Mouse (Mus musculus) fibroblast of lung, adult 2 months (primary cell): ENCODE measurements around the gene Trpc2.

Experiments used
- DNase-seq: peaks from one replicate; pipeline ENCODE4 v3.0.0-alpha.2; 2011; ENCODE audit warnings: low read depth

Trpc2 gene

DNA sequence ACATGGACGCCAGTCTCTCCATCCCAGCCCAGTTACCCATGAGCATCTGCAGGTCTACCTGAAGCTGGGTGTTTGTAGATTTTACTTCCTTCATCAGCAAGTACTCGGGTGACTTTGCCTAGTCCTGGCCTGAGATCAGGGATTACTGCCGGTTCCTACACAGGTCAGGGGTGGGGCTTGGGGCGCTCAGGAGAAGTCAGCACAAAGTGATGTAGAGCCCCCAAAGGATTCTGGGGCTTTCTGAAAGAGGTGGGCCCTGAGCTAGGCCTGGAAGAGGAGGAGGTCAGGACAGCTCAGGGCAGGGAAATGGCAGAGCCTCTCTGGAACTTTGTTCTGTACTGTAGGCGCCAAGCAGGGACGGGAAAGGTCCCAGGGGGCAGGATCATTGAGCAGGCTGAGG, 19.8 kb downstream of the Trpc2 start:
- no peak for DNase-seq

DNA sequence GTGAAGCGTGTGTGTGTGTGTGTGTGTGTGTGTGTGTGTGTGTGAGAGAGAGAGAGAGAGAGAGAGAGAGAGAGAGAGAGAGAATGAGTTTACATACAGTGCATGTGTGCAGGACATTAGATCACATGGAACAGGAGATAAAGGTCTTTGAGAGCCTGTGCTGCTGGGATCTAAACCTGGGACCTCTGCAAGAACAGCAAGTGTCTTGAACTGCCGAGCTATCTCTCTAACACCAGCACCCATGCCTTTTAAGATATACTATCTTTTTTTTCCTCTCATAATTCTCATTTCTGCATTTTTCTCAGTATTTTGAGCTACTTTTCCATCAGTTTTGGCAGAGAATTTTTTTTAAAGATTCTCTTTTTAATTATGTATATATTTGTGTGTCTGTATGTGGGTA, 20.6 kb downstream of the Trpc2 start:
- DNase-seq: no peak

DNA sequence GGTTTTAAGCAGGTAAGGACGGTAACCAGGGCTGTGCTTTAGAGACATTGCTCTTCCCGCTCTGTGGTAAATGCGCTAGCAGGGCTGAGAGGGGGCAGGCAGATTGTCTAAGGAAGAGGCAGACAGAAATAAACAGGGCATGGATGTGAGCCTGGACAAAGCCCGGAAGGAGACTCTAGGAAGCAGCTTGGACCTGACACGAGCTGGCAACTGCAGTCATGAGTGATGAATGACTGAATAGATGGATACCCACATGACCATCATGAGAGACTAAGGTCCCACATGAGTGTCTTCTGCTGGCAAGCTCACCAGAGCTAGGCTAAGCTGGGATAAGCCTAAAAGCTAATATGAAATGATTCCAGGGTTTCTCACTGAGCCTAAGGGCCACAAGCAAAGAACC, 21.2 kb downstream of the Trpc2 start:
- DNase-seq: no peak

DNA sequence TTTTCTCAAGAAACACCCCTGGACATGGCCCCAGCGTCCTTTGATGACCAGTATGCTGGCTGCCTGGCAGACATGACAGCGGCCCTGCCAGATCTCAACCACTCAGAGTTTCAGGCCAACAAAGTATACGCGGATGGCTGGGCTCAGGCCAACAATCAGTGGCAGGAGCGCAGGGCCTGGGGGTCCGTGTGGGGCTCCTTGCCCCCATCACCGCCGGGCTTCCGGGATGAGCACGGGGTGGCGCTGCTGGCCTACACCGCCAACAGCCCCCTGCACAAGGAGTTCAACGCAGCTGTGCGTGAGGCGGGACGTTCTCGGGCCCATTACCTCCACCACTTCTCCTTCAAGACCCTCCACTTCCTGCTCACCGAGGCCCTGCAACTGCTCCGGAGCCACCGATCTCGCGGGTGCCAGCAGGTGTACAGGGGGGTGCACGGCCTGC, 23.8 kb downstream of the Trpc2 start:
- DNase-seq: no peak

- DNase-seq: no peak
Observed at GRCm38 (mm10) chr7:102108206-102108605, 25.3 kb downstream of the Trpc2 start.

DNA sequence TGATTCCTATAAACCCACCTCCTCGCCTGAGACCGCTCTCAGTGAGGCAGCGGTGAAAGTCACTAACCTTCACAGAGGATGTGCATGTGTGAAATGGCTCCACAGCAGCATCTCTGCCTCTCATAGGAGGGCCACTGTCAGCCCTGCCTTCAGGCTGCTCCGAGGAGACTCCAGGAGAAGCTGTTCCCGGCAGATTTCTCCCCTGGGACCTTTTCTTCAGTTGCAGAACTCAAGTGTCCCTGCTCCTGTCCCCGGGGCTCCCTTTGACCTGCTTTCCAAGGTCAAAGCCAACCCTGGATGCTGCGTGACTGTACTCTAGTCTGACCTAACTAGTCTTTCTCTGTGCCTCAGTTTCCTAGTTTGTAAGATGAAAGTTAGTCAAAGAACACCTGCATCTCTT, 26.3 kb downstream of the Trpc2 start, which contains the start of gene Art5:
Gene Art5 (minus strand): TSS at position 319 of the 400 bp plus-strand sequence.
- DNase-seq: no peak

DNA sequence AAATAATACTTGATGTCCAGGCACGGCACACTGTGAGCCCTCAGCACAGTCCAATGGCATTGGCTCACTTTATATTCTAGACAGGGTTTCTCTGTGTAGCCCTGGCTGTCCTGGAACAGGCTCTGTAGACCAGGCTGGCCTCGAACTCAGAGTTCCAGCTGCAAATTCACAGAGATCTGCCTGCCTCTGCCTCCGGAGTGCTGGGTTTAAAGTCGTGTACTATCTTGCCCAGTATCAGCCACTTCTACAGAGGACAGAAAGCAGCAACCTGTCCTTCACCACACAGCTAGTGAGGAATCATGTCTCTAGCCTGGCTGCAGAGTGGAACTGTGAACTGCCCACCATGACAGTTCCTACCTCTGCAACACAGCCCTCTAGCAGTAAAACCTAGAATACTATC, 26.8 kb downstream of the Trpc2 start:
- no peak for DNase-seq

DNA sequence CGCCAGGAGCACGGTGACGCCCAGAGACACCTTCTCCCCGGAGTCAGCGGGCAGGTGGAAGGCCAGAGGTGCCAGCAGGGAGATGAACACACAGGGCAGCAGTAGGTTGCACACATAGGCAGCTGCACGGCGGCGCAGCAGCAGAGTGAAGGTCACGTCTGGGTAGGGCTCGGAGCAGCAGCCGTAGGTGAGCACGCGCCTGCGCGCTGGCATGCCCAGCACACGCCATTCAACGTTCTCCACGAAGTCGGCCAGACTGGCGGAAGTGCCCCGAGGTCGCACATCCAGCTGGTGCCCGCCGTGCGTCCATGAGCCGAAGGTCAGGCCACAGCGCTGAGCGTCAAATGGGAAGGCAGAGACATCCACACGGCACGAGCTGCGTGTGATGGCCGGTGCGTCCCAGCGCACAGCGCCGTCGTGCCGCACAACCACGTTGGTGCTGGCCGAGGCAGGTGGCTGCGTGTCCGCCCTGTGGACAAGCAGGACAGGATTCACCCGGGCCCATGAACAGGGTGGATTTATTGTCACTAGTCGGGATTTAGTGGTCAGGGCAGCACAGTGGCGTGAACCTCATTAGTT, 30.3 kb downstream of the Trpc2 start:
- DNase-seq: no peak

- no peak for DNase-seq
Observed at GRCm38 (mm10) chr7:102116579-102117331, 33.8 kb downstream of the Trpc2 start, which contains the start of gene Chrna10. TSS of gene Chrna10 (minus strand) at chr7:102116828.

DNA sequence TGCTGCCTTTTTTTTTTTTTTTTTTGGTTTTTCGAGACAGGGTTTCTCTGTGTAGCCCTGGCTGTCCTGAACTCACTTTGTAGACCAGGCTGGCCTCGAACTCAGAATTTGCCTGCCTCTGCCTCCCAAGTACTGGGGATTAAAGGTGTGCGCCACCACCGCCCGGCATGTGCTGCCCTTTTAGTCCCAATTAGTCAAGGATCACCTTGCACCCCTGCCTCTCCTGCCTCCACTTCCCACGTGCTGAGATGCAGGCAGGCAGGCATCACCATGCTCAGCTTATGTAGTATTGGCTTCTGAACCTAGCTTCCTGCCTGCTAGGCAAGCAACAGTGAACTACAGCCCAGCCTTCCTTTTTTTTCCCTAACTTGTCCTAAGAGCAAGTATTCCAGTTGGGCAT, 34.5 kb downstream of the Trpc2 start:
- no peak for DNase-seq

GRCm38 (mm10) chr7:102120326-102120725, 37.4 kb downstream of the Trpc2 start:
- no peak for DNase-seq

- DNase-seq: no peak
Observed at GRCm38 (mm10) chr7:102132395-102132794, 49.5 kb downstream of the Trpc2 start.

DNA sequence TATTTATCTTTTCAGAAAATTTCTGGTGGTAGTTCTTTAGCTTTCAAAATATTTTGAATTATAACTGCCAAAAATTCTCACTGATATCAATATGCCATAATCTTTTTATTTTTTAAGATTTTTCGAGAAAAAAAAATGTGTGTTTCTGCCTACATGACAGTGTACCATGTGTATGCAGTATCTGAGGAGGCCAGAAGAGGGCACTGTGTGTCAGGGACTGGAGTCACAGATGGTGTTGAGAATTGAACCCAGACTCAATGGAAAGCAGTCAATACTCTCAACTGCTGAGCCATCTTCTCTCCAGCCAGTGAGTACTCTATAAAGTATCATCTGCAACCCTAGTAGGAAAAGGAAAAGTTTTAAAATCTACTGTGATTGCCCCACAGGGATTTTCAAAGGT, 54.5 kb downstream of the Trpc2 start:
- no peak for DNase-seq

GRCm38 (mm10) chr7:102137898-102138297, 55.0 kb downstream of the Trpc2 start:
- no peak for DNase-seq
